Mouse (Mus musculus) left cerebral cortex, postnatal 25 days (tissue): ENCODE data around the gene Hoxd9. TPM values are rescaled to one million over a fixed set of nuclear protein-coding genes. Genes with fewer than 3 reads are reported as not detected.

Experiments
- DNase-seq, 2 experiments: peaks; one replicate each; pipeline ENCODE4 v3.0.0; 2022; ENCODE audit warnings: low spot score in 2 of 2, mixed read lengths in 1 of 2
- intact Hi-C: fragments of 180-260 bp; cut with DNase I; formaldehyde crosslinking; loops from one replicate; pipeline ENCODE4 v1.15.1; 2025
- total RNA-seq, 2 experiments: library from RNA; stranded (reverse); gene quantifications; 2 replicates each; pipeline ENCODE4 v1.2.3; 2021

Hoxd9 gene
- total RNA-seq, 2 experiments from 2014 or later: not detected

DNA sequence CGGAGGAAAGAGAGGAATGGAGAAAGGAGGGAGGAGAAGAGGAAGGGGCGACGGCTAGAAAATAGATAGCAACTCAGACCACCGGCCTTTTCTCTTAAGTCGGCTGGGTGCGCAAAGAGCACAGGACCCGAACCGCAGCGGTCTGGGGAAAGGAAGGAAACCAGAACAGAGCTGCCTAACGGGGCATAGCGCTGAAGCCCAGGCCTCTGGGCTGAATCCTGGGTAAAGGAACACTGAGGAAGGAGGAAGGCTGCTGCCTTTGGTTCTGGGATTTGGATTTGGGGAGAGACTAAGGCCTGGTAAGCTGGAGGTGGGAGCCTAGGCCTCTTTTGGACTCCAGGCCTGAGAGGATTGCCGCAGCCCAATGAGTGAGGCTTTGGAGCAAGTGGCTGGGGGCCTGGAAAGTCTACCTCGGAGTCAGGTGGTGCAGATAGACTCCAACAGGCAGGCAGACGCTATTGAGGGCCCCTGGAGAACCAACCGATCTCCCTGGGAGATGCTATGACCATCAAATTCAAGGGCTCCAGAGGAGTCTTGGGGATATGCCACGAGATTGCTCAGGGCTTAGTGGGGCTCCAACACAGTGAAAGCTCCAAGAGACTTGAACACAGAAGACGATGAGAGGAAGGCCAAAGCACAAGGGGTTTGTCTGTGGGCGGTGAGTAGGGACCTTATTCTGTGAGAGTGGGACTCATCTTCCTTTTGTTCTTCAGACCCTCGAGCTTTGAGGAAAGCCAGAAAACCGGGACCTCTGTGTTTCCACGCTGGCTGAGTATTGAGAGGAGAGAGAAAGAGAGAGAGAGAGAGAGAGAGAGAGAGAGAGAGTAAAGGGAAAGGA lies 16.7 kb upstream of the Hoxd9 start:
- intact Hi-C loops: no loop called here
- DNase-seq: no peak

DNA sequence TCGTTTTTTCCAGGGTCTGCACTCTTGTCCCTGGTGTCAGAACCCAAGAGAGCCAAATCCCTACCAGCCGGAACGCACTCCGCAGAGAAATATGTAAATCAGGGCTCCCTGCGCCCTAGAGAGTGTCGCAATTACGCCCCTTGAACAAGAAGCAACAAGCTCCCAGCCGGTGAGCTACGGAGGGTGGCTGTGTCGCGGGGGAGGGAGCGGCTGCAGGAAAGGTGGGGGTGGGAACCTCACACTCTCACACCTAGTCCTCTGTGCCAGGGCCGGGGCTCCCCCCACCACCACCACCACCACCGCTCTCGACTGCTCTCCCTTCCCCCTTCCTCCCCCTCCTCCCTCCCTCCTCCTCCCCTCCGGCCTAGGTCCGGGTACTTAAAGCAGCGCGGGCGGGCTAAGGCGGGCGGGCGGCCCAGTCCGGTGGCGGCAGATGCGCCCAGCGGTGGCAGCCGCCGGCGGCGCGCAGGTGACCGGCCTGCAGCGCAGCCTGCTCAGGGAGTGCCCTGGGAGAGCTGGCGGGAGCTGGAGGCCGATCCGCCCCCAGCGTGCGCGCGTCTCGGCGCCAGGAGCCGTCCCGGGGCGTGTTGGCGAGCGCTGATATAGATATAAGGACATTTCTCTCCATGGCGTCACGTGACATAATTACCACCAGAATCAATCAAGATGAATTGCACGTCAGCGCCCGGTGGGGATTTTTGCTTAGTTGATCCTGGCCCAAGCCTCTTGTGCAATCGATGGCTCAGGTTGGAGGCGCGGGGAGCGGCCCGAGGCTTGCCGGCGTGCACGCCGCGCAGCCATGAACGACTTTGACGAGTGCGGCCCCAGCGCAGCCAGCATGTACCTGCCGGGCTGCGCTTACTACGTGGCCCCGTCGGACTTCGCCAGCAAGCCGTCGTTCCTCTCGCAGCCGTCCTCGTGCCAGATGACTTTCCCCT lies 15.7 kb upstream of the Hoxd9 start:
- intact Hi-C loops: no loop called here
- no peak for DNase-seq

DNA sequence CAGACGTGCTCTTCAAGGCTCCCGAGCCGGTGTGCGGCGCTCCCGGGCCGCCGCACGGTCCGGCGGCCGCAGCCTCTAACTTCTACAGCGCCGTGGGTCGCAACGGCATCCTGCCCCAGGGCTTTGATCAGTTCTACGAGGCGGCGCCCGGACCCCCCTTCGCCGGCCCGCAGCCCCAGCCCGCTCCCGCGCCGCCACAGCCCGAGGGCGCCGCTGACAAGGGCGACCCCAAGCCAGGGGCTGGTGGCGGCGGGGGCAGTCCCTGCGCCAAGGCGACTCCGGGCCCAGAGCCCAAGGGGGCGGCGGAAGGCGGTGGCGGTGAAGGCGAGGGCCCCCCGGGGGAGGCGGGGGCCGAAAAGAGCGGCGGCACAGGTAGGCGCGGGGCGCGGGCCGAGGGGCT lies 14.7 kb upstream of the Hoxd9 start:
- intact Hi-C loops: no loop called here
- DNase-seq: no peak

DNA sequence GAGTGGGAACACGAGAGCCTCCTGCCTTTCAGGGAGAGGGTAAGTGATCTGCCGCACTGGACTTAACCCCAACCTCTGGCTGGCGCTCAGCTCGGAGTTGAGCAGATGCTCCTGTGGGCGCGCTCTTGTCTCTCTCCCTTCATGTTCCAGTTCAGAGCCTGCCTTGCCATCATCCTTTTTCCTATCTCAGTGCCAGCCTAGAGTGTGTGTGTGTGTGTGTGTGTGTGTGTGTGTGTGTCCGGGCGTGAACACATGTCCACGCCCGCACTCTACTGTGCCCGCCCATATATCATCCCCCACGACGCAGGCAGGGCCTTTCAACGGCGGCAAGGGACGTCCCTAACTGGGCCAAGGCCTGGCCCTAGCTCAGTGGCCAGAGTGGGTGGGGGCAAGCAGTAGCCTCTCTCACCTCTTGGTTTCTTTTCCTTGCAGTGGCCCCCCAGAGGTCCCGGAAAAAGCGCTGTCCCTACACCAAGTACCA lies 14.0 kb upstream of the Hoxd9 start:
- intact Hi-C loops: no loop called here
- no peak for DNase-seq

DNA sequence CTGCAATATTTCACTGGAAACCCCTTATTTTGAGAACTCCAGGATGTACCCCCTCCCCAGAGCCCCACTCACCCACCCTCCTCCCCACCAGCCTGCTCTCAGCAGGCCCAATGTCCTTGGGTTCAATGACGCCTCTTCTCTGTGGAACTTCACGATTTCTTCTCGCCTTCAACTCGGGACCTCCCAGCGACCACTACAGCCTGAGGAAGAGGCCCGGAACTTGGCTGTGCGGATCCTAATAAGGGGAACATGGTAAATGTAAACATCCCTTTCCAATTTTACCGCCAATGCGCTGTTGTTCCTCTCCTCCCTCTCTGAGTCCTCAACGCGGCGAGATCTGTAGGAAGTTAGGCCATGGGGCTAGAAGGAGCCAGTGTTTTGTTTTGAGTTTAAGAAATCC lies 13.4 kb upstream of the Hoxd9 start:
- intact Hi-C loops: no loop called here
- no peak for DNase-seq

DNA sequence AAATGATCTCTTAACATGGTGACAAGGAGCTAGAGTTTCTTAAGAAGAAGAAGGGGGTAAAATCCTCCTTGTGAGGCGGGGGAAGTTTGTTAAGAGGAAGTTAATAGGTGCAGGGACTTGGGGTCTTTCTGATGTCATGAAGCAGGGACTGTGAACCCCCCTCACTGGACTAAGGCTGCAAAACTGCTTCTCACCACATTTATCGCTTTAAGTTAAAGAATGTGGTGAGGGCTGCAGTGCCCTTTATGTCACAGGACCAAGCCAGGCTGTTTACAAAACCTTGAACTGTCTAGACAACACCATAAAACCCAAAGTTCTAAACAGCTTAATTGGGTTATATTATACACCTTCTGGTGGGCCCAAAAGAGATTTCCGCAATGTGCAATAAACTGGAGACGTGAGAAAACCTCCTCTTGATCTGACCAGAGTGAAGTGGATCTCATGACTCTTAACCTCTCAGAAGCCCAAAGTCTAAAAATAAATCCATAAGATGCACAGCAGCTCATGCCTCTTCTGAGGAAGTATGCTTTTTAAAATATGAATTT lies 12.4 kb upstream of the Hoxd9 start:
- intact Hi-C loops: no loop called here
- no peak for DNase-seq

DNA sequence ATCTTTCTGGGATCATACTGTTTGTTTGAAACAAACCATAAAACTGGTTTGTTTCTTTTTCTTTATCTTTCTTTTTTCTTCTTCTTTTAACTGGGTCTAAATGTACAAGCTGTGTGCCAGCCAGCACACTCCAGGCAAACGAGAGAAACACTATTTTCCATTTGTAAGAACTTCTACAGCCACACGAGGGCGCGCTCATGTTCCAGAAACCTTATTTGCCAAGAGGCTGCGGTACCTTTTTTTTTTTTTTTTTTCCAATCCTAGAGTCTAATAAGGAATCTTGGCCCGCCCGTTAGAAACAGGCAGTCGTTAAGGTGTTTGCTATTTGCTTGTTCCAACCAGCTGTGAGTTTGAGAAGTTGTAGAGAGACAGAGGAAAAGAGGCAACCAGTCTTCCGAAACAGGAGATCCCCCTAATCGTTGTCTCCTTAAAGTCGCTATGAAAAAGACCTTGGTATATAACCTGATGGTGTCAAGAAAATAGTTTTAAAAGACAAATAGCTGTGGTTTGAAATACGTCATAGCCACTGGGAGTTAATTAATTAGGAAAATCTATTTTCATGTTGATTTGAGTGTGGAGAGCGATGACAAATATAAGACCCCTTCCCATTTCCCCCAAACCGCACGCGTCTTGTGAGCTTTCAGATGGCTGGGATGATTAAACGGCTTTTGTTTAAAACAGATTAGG lies 11.1 kb upstream of the Hoxd9 start:
- intact Hi-C loops: no loop called here
- peak; percentile 50 to 58 for DNase-seq

DNA sequence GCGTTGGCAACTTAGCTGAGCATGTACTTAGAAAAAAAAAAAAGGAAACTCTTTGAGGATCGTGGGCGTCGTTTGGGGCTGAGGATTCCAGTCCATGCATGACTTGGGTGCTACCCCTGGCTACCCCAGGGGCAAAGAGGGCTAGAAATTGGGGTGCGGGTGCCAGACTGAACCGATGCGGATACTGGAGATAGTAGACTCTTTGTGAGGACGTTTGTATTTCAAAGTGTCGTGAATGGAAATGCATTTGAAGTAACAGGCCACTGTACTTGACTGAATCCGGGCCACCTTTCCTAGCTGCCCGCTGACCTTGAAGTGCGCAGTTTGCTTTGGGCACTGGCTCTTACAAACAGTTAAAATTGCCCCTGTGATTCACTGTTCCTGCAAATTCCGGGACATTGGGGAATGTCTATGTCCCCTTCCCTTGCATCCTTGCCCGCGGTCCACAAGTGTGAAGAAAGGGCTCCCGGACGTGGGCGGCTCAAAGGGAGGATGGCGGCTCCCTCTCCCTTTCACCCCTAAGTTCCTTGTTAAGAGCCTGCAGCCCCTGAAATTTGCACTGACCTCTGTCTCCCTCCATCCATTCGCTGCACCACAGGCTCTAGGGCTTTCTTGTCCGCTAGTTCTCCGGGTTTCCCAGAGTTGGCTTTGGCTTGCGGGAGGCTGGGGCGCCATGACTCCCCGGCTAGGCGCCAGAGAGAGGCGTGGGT lies 10.4 kb upstream of the Hoxd9 start:
- no peak for DNase-seq
- intact Hi-C loops: no loop called here

DNA sequence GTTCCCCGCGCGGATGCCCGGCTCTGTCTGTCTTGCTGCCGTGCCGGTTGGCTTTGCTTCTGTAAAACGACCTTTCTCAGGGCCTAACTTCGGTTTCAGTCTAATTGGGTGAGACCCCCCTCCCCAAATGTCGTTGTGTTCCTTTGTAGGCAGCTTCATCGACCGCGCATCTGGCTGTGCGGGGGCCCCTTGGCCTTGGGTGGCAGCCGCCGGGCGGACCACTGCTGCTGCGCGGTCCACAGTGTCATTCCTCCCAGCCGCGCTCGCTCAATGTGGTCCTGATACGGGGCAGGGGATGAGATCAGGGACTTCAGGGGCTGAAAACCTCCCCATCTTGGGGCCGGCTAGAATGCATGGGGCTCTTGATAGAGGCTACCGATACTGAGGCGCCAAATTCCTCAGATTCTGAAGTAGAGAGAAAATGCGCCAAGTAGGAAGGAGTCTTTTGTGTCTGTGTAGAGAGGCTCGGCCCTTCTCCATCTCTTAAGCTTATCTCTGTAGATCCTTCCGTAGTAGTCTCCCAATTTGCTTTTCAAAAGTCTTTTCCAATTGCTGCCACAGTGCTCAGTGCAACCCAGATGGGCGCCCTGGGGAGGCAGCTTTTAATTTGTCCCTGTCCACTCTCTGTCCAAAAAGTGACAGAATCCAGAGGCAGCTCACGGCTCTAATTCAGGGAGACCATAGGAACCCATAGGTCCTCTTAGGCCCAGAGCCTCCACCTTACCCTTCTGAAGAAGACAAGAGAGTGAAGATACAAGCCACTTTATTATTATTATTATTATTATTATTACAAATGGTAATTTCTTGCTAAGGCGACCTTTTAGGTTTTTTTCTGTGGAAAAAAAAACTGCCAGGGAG lies 9.6 kb upstream of the Hoxd9 start:
- DNase-seq: no peak
- intact Hi-C loops: no loop called here

DNA sequence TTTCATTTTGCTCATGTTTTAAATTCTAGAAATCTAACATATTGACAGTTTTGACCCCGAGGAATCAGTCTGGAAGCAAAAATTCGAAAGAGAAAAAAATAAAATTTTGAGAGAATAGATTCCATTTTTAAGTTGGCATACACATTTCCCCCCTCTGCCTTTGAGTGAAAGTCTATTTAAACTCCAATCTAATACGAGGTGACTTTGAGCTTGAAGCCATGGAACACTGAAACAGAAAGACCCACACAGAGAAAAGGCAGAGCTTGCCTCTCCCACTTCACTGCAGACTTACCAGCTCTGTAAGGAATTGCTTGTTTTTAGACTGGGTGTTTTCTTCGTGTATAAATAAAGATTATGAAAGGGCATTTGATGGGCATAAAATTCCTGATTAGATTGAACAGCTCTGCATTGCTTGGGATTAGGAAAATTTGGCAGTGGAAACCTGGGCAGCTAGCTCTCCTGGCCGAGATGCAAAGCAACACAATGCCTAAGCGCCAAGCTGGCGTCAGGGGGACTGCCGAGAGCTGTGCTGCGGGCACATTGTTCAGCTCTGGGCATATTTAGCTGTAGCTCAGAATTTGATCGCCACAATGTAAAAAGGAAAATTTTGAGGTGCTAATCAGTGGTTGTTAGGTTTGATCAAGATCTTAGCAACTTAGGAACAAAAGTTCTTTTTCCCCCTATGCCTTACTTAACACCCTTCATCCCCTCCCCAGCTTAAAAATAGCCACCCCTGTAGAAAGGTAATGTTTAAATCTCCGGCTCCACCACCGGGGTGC lies 8.5 kb upstream of the Hoxd9 start:
- no peak for DNase-seq
- intact Hi-C loops: no loop called here

DNA sequence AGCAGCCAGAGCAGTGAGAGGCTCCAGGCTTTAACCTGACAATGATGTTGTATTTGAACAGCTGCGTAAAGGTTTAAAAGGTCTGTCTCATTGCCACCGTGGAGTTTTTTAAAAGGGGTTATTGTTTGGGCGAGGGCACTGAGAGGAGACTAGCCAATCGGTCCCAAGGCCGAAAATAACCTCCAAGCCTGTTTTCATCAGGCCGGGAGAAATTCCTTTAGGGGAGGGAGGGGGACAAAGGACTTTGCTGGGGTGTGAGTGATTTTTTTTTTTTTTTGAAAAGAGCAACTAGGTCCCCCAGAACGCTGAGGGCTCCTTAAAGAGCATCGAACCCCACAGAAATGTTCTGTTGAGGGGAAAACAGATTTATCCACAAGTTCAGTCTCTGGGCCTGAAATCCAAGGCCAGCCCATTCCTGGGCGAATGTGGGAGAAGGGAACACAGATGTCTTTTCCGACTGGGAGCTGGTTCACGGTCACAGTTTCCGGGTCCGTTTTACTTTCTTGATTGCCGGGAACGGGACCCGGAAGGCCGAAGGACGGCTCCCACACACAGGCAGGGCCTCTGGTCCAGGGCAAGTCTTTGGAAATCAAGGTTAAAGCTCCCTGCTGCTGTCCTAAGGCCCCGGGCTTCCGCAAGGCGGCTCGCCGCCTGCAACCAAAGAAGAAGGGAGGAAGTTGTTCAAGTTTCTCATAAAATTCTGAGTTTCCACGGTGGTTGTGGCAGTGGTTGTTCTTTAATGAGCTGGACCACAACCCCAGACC lies 7.8 kb upstream of the Hoxd9 start:
- intact Hi-C loops: no loop called here
- DNase-seq: no peak

DNA sequence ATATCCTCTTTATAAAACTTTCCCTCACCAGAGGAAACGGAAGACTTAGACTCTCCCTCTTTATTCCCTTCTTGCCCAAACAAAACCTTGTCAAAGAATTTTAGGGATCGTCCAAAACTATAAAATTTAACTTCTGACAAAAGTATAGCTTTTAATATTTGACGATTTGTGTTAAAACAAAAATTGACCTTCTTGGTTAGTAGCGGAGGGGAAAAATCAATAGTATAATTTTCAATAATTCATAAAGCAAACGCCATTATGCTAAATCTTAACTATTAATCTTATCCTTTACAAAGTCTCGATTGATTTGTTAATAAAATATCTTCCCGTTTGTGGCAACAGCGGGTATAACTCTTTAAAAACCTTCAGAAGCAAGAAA lies 7.2 kb upstream of the Hoxd9 start:
- intact Hi-C loops: no loop called here
- no peak for DNase-seq

DNA sequence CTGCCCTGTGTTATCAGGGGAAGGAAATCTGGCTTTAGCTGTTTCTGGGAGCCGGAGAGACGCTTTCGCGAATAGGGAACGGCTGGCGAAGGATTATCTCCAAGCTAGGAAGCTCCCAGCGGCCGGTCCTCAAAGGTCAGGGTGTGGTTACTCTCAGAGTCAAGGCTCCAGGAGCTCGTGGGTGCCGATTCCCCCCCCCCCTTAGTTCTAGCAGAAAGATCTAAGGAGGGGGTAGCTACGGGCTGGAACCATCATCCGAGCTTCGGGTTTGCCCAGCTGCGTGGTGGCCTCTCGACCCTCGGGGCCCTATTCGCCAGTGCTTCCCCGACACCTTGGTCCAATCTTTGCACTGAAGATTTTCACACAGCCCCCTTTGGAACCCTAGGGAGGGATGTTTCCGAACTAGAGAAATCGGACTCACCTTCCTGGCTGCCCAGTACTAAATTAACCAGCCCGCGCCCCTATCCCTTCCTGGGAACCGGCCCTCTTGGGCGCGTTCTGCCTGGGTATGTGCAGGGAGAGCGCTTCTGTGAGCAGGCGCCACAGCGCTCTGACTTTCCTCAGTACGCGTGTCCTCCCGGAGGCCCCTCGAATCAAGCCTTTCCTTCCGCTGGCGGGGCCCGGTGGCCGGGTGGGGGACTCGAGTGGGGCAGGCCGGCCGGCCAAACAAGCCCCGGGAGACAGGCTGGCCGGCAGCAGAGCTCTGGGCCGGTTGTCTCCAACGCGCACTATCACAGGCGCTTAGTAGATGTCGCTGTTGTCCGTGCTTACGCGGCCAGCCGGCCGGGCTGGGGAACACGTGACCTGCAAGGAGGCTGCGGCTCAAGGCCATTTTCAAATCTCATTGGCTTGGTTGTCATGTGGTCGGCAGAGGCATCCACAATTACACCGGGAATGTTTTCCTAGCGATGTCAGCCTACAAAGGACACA lies 6.2 kb upstream of the Hoxd9 start, which contains the start of gene Hoxd10:
Hoxd10 (plus strand) TSS at position 903 of the 930 bp plus-strand sequence.
- intact Hi-C loops: no loop called here
- no peak for DNase-seq

DNA sequence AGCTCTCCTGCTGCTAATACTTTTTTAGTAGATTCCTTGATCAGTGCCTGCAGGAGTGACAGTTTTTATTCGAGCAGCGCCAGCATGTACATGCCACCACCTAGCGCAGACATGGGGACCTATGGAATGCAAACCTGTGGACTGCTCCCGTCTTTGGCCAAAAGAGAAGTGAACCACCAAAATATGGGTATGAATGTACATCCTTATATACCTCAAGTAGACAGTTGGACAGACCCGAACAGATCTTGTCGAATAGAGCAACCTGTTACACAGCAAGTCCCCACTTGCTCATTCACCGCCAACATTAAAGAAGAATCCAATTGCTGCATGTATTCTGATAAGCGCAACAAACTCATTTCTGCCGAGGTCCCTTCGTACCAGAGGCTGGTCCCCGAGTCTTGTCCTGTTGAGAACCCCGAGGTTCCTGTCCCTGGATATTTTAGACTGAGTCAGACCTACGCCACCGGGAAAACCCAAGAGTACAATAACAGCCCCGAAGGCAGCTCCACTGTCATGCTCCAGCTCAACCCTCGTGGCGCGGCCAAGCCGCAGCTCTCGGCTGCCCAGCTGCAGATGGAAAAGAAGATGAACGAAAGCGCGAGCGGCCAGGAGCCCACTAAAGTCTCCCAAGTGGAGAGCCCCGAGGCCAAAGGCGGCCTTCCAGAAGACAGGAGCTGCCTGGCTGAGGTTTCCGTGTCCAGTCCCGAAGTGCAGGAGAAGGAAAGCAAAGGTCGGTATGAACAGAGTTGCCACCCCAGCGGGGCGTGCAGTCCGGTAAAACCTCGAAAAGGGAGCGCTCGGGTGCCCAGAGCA lies 5.3 kb upstream of the Hoxd9 start:
- intact Hi-C loops: no loop called here
- DNase-seq: no peak

DNA sequence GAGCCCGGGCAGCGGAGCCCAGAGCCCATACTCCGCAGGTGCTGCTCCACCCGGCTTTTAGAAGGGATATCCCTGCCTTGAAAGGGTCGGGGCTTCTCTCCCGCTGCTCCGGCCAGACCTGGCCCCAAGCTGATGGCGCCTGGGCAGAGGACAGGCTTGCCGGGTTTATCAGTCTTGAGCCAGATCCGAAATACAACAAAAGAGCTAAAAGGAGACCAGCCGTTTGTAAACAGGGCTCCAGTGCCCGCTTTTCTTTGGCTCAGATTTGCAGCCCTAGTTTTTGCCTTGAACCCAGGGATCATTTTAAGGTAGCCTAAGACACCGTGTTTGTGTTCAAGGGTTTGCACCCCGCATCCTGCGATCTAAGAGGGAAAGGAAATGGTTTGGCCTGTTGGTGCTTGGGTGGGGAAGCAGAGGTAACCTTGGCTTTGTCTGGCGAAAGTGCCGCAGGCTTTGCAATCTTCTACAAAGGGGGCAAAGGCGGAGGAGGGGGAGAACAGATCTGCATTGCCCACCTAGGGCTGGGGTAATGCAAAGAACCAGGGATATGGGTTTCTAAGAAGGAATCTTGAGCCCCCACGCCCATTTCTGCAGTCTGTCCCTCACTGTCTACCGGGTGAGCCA lies 4.6 kb upstream of the Hoxd9 start:
- DNase-seq: no peak
- intact Hi-C loops: no loop called here
